ENCODE assay signal across 8 mouse cellular contexts in genomic region chr11:103003210-103003609, GRCm38 (mm10). TPM values are rescaled to one million over a fixed set of nuclear protein-coding genes. Genes with fewer than 3 reads are reported as not detected.
DNase-seq lines count a peak whose midpoint lies in the region; ATAC-seq and TF ChIP-seq lines count a peak whose summit lies in the region.

No protein-coding gene starts in this region.

- H3K4me1 ChIP-seq in neural tube, embryonic 12.5 days = peaks cover 15% of the 10 kb centered on the region; the same call in 1 of the 2 replicates
- H3K4me1 ChIP-seq in hindbrain, embryonic 15.5 days (replicated peaks) = peaks cover 29% of the 10 kb centered on the region
- H3K4me1 ChIP-seq in olfactory bulb, adult 2 months (ENCODE audit: control insufficient read depth, insufficient read depth, low read length) = peaks cover 49% of the 10 kb centered on the region

- TF ChIP-seq POLR2A in olfactory bulb, adult 2 months (IDR thresholded peaks at IDR 0.05; ENCODE audit: insufficient read depth, low read depth, low read length) = no peak

- no peak overlapping the region for H3K4me2 ChIP-seq in neural tube, embryonic 12.5 days (replicated peaks)
- no peak overlapping the region for H3K4me2 ChIP-seq in hindbrain, embryonic 15.5 days

- no peak overlapping the region for H3K27ac ChIP-seq in neural tube, embryonic 12.5 days
- peak overlapping the region; percentile 55 for H3K27ac ChIP-seq in hindbrain, embryonic 15.5 days (replicated peaks)
- H3K27ac ChIP-seq in left cerebral cortex, adult 2 months = peak overlapping the region; percentile 78
- H3K27ac ChIP-seq in olfactory bulb, adult 2 months (ENCODE audit: insufficient read depth, low read depth, low read length) = peak overlapping the region; percentile 76

- 64% methylated on average over 5 of the region's 5 CpGs for WGBS in neural tube, embryonic 12.5 days
- WGBS in hindbrain, embryonic 15.5 days = 35% methylated on average over 5 of the region's 5 CpGs
- 11% methylated on average over 5 of the region's 5 CpGs for WGBS in olfactory bulb, adult 2 months

- no peak for DNase-seq in neural tube, embryonic 10.5 days (ENCODE audit: extremely low spot score, low spot score)
- peak; percentile 65 to 79 for DNase-seq in frontal cortex, postnatal 14 days (ENCODE audit: low spot score in 2 of 2)
- peak; percentile 68 to 72 for DNase-seq in left cerebral cortex, adult 2 months (ENCODE audit: extremely low spot score in 1 of 2, low spot score in 2 of 2)
- no peak for DNase-seq in cerebellum, adult 8-10 months
- DNase-seq in spleen, postnatal 10 days (ENCODE audit: low spot score in 2 of 2) = no peak

- no peak for ATAC-seq in neural tube, embryonic 12.5 days (ENCODE audit: low FRiP score, low read depth)
- ATAC-seq in hindbrain, embryonic 15.5 days (ENCODE audit: low FRiP score, low read depth) = no peak

- no peak overlapping the region for H3K4me3 ChIP-seq in neural tube, embryonic 12.5 days
- no peak overlapping the region for H3K4me3 ChIP-seq in hindbrain, embryonic 15.5 days
- H3K4me3 ChIP-seq in left cerebral cortex, adult 2 months = no peak overlapping the region
- no peak overlapping the region for H3K4me3 ChIP-seq in olfactory bulb, adult 2 months (ENCODE audit: insufficient read depth, low read depth, low read length)

- intact Hi-C loops in left cerebral cortex, adult 2 months (cut with DNase I) = no loop called here

- H3K9me3 ChIP-seq in neural tube, embryonic 12.5 days = no peaks in the 10 kb centered on the region
- no peaks in the 10 kb centered on the region for H3K9me3 ChIP-seq in hindbrain, embryonic 15.5 days

- peaks cover 47% of the 10 kb centered on the region for H3K36me3 ChIP-seq in neural tube, embryonic 12.5 days
- peaks cover 8% of the 10 kb centered on the region for H3K36me3 ChIP-seq in hindbrain, embryonic 15.5 days

- H3K27me3 ChIP-seq in neural tube, embryonic 12.5 days (replicated peaks) = no peaks in the 10 kb centered on the region
- no peaks in the 10 kb centered on the region for H3K27me3 ChIP-seq in hindbrain, embryonic 15.5 days

- H3K9ac ChIP-seq in neural tube, embryonic 12.5 days = 0 out of 2 replicates have a peak overlapping the region, but pooled peaks have one; percentile 21
- H3K9ac ChIP-seq in hindbrain, embryonic 15.5 days = no peak overlapping the region

- TF ChIP-seq CTCF in left cerebral cortex, adult 2 months (IDR thresholded peaks at IDR 0.05) = no peak
- TF ChIP-seq CTCF in olfactory bulb, adult 2 months (IDR thresholded peaks at IDR 0.05; ENCODE audit: insufficient read depth, low read depth, low read length) = no peak

RNA-seq across cellular contexts. Expression of gene Nmt1, which starts 24.8 kb away (rescaled TPM):
- polyA plus RNA-seq in neural tube, embryonic 12.5 days (2016; fragmentation: Nextera tagmentation; extraction: Ambion mirVana) = 44.9 and 49.7 TPM in 2 replicates
- polyA plus RNA-seq in hindbrain, embryonic 15.5 days (2015; fragmentation: Nextera tagmentation; extraction: Ambion mirVana) = 32.4 and 34.7 TPM in 2 replicates
- 100 to 1,000 TPM; 117 to 130 TPM for total RNA-seq in left cerebral cortex, adult 2 months (2021)
- polyA plus RNA-seq in olfactory bulb, adult 2 months (2012; ENCODE audit: insufficient read depth, insufficient read length, low replicate concordance, missing spikeins) = 557 TPM in 1 of 2 replicates, not detected in the other

RNA-seq across cellular contexts. Expression of gene Dcakd, which starts 24.9 kb away (rescaled TPM):
- 150 and 170 TPM in 2 replicates for polyA plus RNA-seq in neural tube, embryonic 12.5 days (2016; fragmentation: Nextera tagmentation; extraction: Ambion mirVana)
- 152 and 194 TPM in 2 replicates for polyA plus RNA-seq in hindbrain, embryonic 15.5 days (2015; fragmentation: Nextera tagmentation; extraction: Ambion mirVana)
- total RNA-seq in left cerebral cortex, adult 2 months (2021) = 10 to 100 TPM; 48.3 to 50.9 TPM
- polyA plus RNA-seq in olfactory bulb, adult 2 months (2012; ENCODE audit: insufficient read depth, insufficient read length, low replicate concordance, missing spikeins) = not detected in 2 replicates

RNA-seq across cellular contexts. Expression of gene C1ql1, which starts 56.7 kb away (rescaled TPM):
- 2.9 and 3.8 TPM in 2 replicates for polyA plus RNA-seq in neural tube, embryonic 12.5 days (2016; fragmentation: Nextera tagmentation; extraction: Ambion mirVana)
- polyA plus RNA-seq in hindbrain, embryonic 15.5 days (2015; fragmentation: Nextera tagmentation; extraction: Ambion mirVana) = 9.8 and 11.1 TPM in 2 replicates
- total RNA-seq in left cerebral cortex, adult 2 months (2021) = 10 to 100 TPM in 1 of 2 experiments, 1 to 10 TPM in 1; 9.3 to 14.0 TPM
- not detected in 2 replicates for polyA plus RNA-seq in olfactory bulb, adult 2 months (2012; ENCODE audit: insufficient read depth, insufficient read length, low replicate concordance, missing spikeins)

Comparison
In these comparisons a context has a peak if more than half of its experiments do, and no peak if none do; other contexts are left out.
1. DNase-seq: peak in frontal cortex, postnatal 14 days (2 of 2) and left cerebral cortex, adult 2 months (2 of 2); none in neural tube, embryonic 10.5 days (single experiment), cerebellum, adult 8-10 months (single experiment) and spleen, postnatal 10 days (0 of 2).